16 mouse cellular contexts compared by ENCODE assay signal in genomic region chr10:61308706-61309320, GRCm38 (mm10). TPM values are rescaled to one million over a fixed set of nuclear protein-coding genes. Genes with fewer than 3 reads are reported as not detected.
DNase-seq lines count a peak whose midpoint lies in the region; ATAC-seq and TF ChIP-seq lines count a peak whose summit lies in the region.
"Had no signal": no experiment of that assay in that cellular context is flagged by ENCODE, and none has a peak within 500 bp of the region (broad histone marks: within the 10 kb centered on the region; RNA-seq: fewer than 3 reads in every experiment).

No protein-coding gene starts in this region.

- no peak overlapping the region for H3K4me2 ChIP-seq in embryonic facial prominence, embryonic 12.5 days (replicated peaks)
- H3K4me2 ChIP-seq: hindbrain, embryonic 15.5 days; liver, embryonic 15.5 days; stomach, embryonic 15.5 days had no signal

- H3K4me1 ChIP-seq in embryonic facial prominence, embryonic 12.5 days: peaks cover 14% of the 10 kb centered on the region
- no peaks in the 10 kb centered on the region for H3K4me1 ChIP-seq in small intestine, adult 2 months (ENCODE audit: control insufficient read depth, insufficient read depth, insufficient read length, low read length)
- H3K4me1 ChIP-seq: hindbrain, embryonic 15.5 days had no signal

- H3K4me3 ChIP-seq in embryonic facial prominence, embryonic 12.5 days: no peak overlapping the region
- H3K4me3 ChIP-seq in small intestine, adult 2 months (ENCODE audit: low read depth, low read length): no peak overlapping the region
- H3K4me3 ChIP-seq: hindbrain, embryonic 15.5 days; layer of hippocampus, adult 2 months; liver, embryonic 15.5 days; stomach, embryonic 15.5 days had no signal

- H3K27me3 ChIP-seq in embryonic facial prominence, embryonic 12.5 days: no peaks in the 10 kb centered on the region
- no peaks in the 10 kb centered on the region for H3K27me3 ChIP-seq in small intestine, adult 2 months (ENCODE audit: control insufficient read depth, insufficient read depth, low read length)
- H3K27me3 ChIP-seq: hindbrain, embryonic 15.5 days; liver, embryonic 15.5 days; stomach, embryonic 15.5 days had no signal

- no peak for TF ChIP-seq CTCF in small intestine, adult 2 months (IDR thresholded peaks at IDR 0.05; ENCODE audit: extremely low read depth, insufficient read length, insufficient replicate concordance, low read depth, low read length)

- peak overlapping the region; percentile 50; the same call in 1 of the 2 replicates for H3K27ac ChIP-seq in embryonic facial prominence, embryonic 12.5 days
- peak overlapping the region; percentile 40 for H3K27ac ChIP-seq in small intestine, adult 2 months (ENCODE audit: insufficient read depth, low read depth, low read length)
- H3K27ac ChIP-seq: hindbrain, embryonic 15.5 days; layer of hippocampus, adult 2 months; liver, embryonic 15.5 days; stomach, embryonic 15.5 days had no signal

- no peak for TF ChIP-seq POLR2A in small intestine, adult 2 months (IDR thresholded peaks at IDR 0.05; ENCODE audit: low read depth, low read length)

- peak; percentile 33 for DNase-seq in kidney, adult 9 months
- no peak for DNase-seq in kidney, adult 8-10 months
- peak; percentile 53 for DNase-seq in kidney, postnatal 10 days
- DNase-seq: adrenal gland, postnatal 25 days; gastrocnemius, postnatal 10 days; right cerebral cortex, postnatal 14 days; thymus, postnatal 36 days had no signal

- WGBS in embryonic facial prominence, embryonic 12.5 days: 46% methylated on average over 12 of the region's 12 CpGs
- 67% methylated on average over 12 of the region's 12 CpGs for WGBS in small intestine, adult 2 months

- no peaks in the 10 kb centered on the region for H3K9me3 ChIP-seq in embryonic facial prominence, embryonic 12.5 days
- H3K9me3 ChIP-seq: hindbrain, embryonic 15.5 days; liver, embryonic 15.5 days; stomach, embryonic 15.5 days had no signal

- ATAC-seq in embryonic facial prominence, embryonic 12.5 days (ENCODE audit: insufficient number of reproducible peaks, insufficient read depth, low FRiP score, low TSS enrichment): peak; percentile 57; the same call in 1 of the 2 replicates
- no peak for ATAC-seq in CD4-positive, CD25-positive, alpha-beta regulatory T cell, adult 4 months
- no peak for ATAC-seq in activated CD4-positive, CD25-positive, alpha-beta regulatory T cell, adult 4 months
- ATAC-seq: forebrain, embryonic 14.5 days had no signal

- H3K9ac ChIP-seq in embryonic facial prominence, embryonic 12.5 days: no peak overlapping the region
- H3K9ac ChIP-seq: hindbrain, embryonic 15.5 days; liver, embryonic 15.5 days; stomach, embryonic 15.5 days had no signal

- no peaks in the 10 kb centered on the region for H3K36me3 ChIP-seq in embryonic facial prominence, embryonic 12.5 days
- H3K36me3 ChIP-seq in small intestine, adult 2 months (ENCODE audit: control insufficient read depth, insufficient read depth, low read length): no peaks in the 10 kb centered on the region
- H3K36me3 ChIP-seq: hindbrain, embryonic 15.5 days; liver, embryonic 15.5 days; stomach, embryonic 15.5 days had no signal

RNA-seq across cellular contexts. Expression of gene Prf1, which starts 11.2 kb away (rescaled TPM):
- not detected in 2 replicates for polyA plus RNA-seq in embryonic facial prominence, embryonic 12.5 days (2016; fragmentation: Nextera tagmentation; extraction: Ambion mirVana)
- 0.65 and 1.3 TPM in 2 replicates for polyA plus RNA-seq in small intestine, adult 2 months (2012; rRNA removed)
- 10 to 100 TPM in 1 of 2 experiments, 1 to 10 TPM in 1; 6.8 to 14.3 TPM for polyA plus RNA-seq in CD4-positive, CD25-positive, alpha-beta regulatory T cell, adult 4 months (2017; shearing (Covaris generic))
- 1 to 10 TPM; 5.1 to 6.7 TPM for polyA plus RNA-seq in activated CD4-positive, CD25-positive, alpha-beta regulatory T cell, adult 4 months (2017; shearing (Covaris generic))
- polyA plus RNA-seq: forebrain, embryonic 14.5 days; hindbrain, embryonic 15.5 days had no signal

RNA-seq across cellular contexts. Expression of gene Adamts14, which starts 35.6 kb away (rescaled TPM):
- polyA plus RNA-seq in embryonic facial prominence, embryonic 12.5 days (2016; fragmentation: Nextera tagmentation; extraction: Ambion mirVana): 1.2 and 1.5 TPM in 2 replicates
- polyA plus RNA-seq in small intestine, adult 2 months (2012; rRNA removed): 1.3 and 1.8 TPM in 2 replicates
- polyA plus RNA-seq in CD4-positive, CD25-positive, alpha-beta regulatory T cell, adult 4 months (2017; shearing (Covaris generic)): under 1 TPM in 1 of 2 experiments, not detected in 1; 0.11 TPM
- not detected for polyA plus RNA-seq in activated CD4-positive, CD25-positive, alpha-beta regulatory T cell, adult 4 months (2017; shearing (Covaris generic))

Comparison
In these comparisons a context has a peak if more than half of its experiments do, and no peak if none do; other contexts are left out.
1. DNase-seq: peak in kidney, adult 9 months (single experiment) and kidney, postnatal 10 days (single experiment); none in kidney, adult 8-10 months (0 of 2).